ENCODE assay signal across 23 mouse cellular contexts in the genomic region with DNA sequence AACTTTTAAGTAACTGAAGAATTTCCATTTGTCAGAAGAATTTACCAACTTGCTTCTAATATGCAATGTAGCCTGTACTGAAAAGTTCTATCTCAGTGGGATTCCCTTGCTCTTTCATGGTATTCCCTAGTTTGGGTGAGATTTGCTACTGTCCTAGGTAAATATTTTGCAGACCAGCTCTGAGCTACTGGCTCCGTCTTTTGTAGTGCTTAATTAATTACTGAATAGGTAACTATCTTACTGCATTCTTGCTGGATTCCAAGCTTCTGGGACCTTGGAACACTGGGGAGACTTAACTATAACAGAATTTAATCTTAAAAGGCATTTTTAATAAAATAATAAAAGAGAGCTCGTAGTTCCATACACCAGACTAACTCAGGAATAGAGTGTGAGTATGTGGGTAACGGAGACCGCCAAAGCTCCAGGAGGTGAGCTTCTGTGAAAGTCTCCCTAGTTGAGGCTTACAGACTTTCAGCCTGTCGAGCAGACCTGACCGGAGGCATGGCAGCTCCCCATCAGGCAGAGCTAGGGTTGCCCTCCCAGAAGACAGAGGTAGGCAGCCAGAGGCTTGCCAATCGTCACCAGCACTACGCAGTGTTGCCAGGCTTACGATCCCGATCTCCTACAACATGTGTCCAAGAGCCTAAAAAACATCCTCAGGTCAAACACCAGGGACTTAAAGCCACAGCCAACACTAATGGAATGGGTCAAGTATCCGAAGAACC. TPM values are rescaled to one million over a fixed set of nuclear protein-coding genes. Genes with fewer than 3 reads are reported as not detected.
"Had no signal": no experiment of that assay in that cellular context is flagged by ENCODE, and none has a peak within 500 bp of the region (broad histone marks: within the 10 kb centered on the region; RNA-seq: fewer than 3 reads in every experiment).

No protein-coding gene starts in this region.

- H3K4me2 ChIP-seq: limb, embryonic 12.5 days; limb, embryonic 15.5 days; liver, embryonic 11.5 days; lung, embryonic 14.5 days; midbrain, embryonic 12.5 days; midbrain, embryonic 15.5 days; neural tube, embryonic 13.5 days had no signal

- H3K9ac ChIP-seq: limb, embryonic 12.5 days; limb, embryonic 15.5 days; liver, embryonic 14.5 days; liver, postnatal 0 days; lung, embryonic 14.5 days; midbrain, embryonic 12.5 days; midbrain, embryonic 15.5 days; neural tube, embryonic 13.5 days had no signal

- H3K36me3 ChIP-seq: midbrain, embryonic 15.5 days had no signal

- H3K27me3 ChIP-seq: limb, embryonic 12.5 days; limb, embryonic 15.5 days; midbrain, embryonic 12.5 days; midbrain, embryonic 15.5 days; neural tube, embryonic 13.5 days had no signal

- H3K27ac ChIP-seq: limb, embryonic 12.5 days; limb, embryonic 15.5 days; liver, embryonic 14.5 days; macrophage; midbrain, embryonic 12.5 days; midbrain, embryonic 15.5 days; neural tube, embryonic 13.5 days; stomach, postnatal 0 days had no signal

- H3K4me1 ChIP-seq: limb, embryonic 12.5 days; limb, embryonic 15.5 days; midbrain, embryonic 12.5 days; midbrain, embryonic 15.5 days; neural tube, embryonic 13.5 days had no signal

- DNase-seq: left cerebral cortex, postnatal 4 days; liver, postnatal 0 days; lung, embryonic 14.5 days; retina, postnatal 1 day; thymus, adult 2 months; thymus, postnatal 14 days; thymus, postnatal 4 days had no signal

- H3K9me3 ChIP-seq: limb, embryonic 12.5 days; limb, embryonic 15.5 days; midbrain, embryonic 12.5 days; midbrain, embryonic 15.5 days; neural tube, embryonic 13.5 days had no signal

- ATAC-seq: liver, postnatal 0 days; lung, postnatal 0 days; midbrain, embryonic 15.5 days had no signal

- H3K4me3 ChIP-seq: limb, embryonic 12.5 days; limb, embryonic 15.5 days; midbrain, embryonic 12.5 days; midbrain, embryonic 15.5 days; myocyte; neural tube, embryonic 13.5 days had no signal

RNA-seq across cellular contexts. Expression of gene Espnl, which starts 29.6 kb away (rescaled TPM):
- total RNA-seq: megakaryocyte, adult 5-6 weeks; monocyte, adult 5-6 weeks had no signal
- polyA plus RNA-seq: intestine, embryonic 14.5 days; lung, embryonic 14.5 days; lung, postnatal 0 days; macrophage; stomach, embryonic 14.5 days had no signal

RNA-seq across cellular contexts. Expression of gene Klhl30, which starts 58.6 kb away (rescaled TPM):
- total RNA-seq: left cerebral cortex, postnatal 4 days; neutrophil, adult 5-6 weeks had no signal
- polyA plus RNA-seq: macrophage had no signal
